Mouse (Mus musculus): ENCODE measurements around the gene Xpo4. TPM values are rescaled to one million over a fixed set of nuclear protein-coding genes. Genes with fewer than 3 reads are reported as not detected.

The Xpo4 gene
- total RNA-seq, 2 experiments from 2014 or later, result 14.4 to 15.0 TPM

DNA sequence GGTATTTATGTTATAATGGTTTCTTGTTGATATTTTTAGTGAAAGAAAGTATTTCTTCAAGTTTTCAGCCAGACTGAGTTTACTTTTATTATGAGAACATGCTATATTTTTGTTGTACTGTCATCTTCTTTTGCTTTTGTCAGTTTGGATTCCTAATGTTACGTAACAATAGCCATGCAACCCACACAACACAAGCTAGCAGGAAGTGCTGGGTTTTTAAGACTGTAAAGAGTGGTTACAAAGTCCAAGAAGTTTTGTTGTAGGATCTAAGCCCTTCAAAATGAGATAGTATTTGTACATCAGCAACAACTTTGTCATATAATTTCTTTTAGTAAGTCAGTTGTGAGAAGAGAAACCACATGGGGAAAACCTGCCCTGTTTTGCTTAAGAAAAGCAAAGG lies 47.6 kb downstream of the Xpo4 start:
- Histone ChIP-seq H3K4me3 (no peak overlapping the region), H3K27ac (peak overlapping the region; percentile 33; the same call in 1 of the 2 replicates)
- no peak for DNase-seq (ENCODE audit: low spot score in 2 of 2)
- TF ChIP-seq CTCF (conservative IDR thresholded peaks at IDR 0.05), result no peak

DNA sequence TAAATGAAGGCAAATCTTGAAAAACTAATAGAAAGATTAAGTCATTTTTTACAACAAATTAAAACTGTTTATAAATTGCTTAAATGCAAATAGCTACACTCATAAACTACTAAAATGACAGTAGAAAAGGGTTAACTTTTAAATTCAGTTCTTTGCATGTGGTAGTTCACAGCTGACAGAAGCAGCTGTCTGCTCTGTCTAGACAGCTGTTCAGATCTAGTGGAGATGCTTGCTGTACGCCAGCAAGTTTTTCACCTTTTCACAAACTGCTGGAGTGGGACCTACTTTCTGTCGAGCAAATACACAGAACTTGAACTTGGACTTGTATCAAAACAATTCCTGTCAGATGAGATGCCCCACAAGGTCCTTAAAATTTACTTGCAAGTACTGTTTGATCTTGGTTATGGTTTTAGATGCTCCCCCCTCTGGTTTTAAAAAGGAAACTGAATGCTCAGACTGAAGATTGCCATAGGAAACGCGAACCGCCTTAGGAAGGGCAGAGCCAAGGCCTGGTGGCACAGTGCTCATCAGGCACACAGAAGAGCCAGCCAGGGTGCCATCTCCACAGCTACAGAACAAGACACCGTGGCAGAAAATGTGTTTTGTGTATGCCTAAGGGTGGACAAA lies 48.8 kb downstream of the Xpo4 start:
- TF ChIP-seq CTCF (conservative IDR thresholded peaks at IDR 0.05), result 0 out of 2 replicates have a peak, but pooled peaks have one; percentile 2
- H3K4me3 ChIP-seq, result no peak overlapping the region
- no peak for DNase-seq (ENCODE audit: low spot score in 2 of 2)
- H3K27ac ChIP-seq, result no peak overlapping the region

DNA sequence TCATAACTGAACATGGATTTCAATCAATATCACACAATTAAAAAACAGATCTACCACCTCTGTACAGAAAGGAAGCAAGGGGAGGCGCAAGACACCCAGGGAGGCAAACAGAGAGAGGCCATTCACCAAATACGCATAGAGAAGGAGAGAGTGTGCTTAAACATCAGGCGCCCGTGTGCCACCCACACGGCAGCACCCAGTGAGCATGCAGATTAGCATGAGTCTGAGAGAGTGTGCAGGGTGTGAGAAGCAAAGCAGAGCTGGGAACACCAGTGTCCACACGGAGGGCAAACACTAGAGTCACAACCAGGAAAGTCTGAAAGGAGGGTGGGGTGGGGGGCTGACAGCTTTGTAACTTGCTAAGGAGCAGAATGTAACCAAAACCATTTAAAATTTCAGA lies 49.4 kb downstream of the Xpo4 start:
- no peak for DNase-seq (ENCODE audit: low spot score in 2 of 2)
- Histone ChIP-seq H3K27ac (no peak overlapping the region), H3K4me3 (no peak overlapping the region)
- TF ChIP-seq CTCF (conservative IDR thresholded peaks at IDR 0.05), result no peak

DNA sequence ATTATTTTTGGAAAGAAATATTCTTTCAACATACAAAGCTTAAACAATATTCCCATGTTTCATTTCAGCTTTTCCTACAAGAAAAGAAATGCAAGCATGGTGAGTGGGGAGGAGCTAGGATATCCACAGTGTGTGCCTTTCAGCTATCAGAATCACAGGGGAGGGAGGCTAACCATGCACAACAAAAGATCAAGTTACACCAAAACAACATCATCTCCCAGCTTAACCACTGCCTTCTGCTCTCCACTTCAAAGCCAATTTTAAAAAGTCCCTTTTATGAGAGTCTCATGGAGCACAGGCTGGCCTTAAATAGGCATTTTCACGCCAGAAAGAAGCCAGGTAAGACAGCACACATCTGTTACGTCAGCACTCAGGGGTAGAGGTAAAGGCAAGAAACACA lies 54.2 kb downstream of the Xpo4 start:
- H3K27ac ChIP-seq, result no peak overlapping the region
- no peak overlapping the region for H3K4me3 ChIP-seq
- no peak for TF ChIP-seq CTCF (conservative IDR thresholded peaks at IDR 0.05)
- DNase-seq (ENCODE audit: low spot score in 2 of 2), result no peak

DNA sequence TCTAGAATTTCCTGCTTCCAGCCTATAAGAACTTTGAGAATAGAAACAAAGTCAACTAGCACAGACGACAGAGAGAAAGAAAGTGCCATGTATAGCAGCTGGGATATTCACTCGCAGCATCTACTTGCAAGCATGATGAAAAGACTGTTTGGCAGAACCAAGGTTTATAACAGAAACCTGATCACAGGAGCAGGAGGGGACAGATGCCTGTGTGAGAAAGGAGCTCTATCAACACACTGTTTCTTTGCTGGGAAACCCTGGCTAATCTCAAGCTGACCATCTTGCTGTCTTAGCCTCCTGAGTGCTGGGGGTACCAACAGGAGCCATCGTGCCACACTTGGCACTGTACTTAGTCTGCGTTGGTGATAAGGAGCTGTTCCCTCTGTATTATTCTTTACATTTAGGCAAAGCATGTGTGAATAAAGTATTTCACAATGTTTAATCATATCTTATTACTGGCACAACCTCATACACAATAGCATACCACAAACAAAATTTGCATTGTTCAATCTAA lies 55.4 kb downstream of the Xpo4 start:
- Histone ChIP-seq H3K4me3 (no peak overlapping the region), H3K27ac (no peak overlapping the region)
- TF ChIP-seq CTCF (conservative IDR thresholded peaks at IDR 0.05), result no peak
- DNase-seq (ENCODE audit: low spot score in 2 of 2), result no peak

DNA sequence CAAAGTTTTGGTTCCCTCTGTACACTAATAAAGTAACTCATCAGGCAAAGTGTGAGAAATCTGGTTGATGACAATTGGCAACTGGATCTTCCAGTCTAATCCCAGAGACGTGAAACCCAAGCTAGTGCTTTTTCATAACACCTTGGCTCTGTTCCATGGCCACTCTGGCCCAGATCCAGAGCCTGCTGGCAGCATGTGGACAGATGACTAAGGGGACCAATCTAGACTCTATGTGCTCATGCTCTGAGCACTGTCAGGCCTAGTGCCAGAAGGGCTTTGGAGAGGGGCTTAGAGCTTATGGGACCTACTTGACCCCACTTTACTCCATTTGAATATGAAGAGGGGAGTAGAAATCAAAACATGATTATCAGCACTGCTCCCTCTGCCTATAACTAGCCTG lies 57.7 kb downstream of the Xpo4 start:
- no peak overlapping the region for H3K4me3 ChIP-seq
- TF ChIP-seq CTCF (conservative IDR thresholded peaks at IDR 0.05), result no peak
- DNase-seq (ENCODE audit: low spot score in 2 of 2), result peak; percentile 73 to 80
- H3K27ac ChIP-seq, result peak overlapping the region; percentile 63

DNA sequence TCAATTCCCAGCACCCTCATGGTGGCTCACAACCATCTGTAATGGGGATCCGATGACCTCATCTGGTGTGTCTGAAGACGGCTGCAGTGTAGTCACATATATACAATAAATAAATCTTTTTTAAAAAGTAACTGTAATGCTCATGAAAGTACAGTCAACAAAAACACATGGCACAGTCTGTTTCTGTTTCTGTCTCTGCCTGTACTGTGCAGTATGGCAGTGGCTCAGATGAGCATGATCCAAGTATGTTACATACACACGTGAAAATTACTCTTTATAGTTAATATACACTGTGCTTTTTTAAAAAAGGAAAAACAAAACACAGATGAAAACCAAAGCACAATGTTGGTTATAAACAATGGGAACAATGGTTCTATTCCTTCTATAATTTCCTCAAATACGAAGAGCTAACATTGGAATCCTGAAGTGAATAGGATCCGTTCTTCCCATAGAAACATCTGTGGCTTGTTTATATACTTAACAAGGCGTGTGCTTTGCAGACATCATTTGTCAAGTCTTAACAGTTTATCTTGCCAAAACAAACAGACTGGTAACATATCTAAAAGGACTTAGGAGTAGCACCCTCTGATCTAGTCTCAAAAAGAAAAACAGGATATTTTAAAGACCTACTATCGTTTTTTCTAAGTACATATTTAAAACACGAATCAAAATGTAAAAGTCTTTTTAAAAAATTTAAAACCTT lies 58.4 kb downstream of the Xpo4 start:
- peak overlapping the region; percentile 63; the same call in 1 of the 2 replicates for H3K27ac ChIP-seq
- DNase-seq (ENCODE audit: low spot score in 2 of 2), result no peak

DNA sequence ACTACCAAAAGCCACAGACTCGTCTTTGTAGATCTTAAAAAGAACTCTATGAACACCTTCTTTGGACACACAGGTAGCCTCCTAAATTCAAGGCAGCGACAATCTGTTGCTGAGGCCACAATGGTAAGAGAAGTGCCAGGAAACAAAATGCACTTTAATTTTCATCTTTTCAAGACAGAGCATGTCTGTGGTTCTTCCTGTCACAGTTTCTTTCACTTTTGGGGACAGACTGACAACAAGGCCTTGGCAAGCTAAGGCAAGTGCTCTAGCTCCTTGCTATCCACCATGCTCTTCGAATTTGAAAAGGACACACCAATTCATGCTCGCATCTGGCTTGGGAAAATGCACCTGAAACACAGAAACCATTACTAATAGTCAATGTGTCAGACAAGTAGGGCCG lies 72.0 kb downstream of the Xpo4 start:
- Histone ChIP-seq H3K27ac (no peak overlapping the region), H3K4me3 (no peak overlapping the region)
- DNase-seq (ENCODE audit: low spot score in 2 of 2), result no peak
- no peak for TF ChIP-seq CTCF (conservative IDR thresholded peaks at IDR 0.05)

More for the DNA sequence above, 58.4 kb downstream of the Xpo4 start:
- H3K4me3 ChIP-seq, result no peak overlapping the region
- TF ChIP-seq CTCF (conservative IDR thresholded peaks at IDR 0.05), result no peak

DNA sequence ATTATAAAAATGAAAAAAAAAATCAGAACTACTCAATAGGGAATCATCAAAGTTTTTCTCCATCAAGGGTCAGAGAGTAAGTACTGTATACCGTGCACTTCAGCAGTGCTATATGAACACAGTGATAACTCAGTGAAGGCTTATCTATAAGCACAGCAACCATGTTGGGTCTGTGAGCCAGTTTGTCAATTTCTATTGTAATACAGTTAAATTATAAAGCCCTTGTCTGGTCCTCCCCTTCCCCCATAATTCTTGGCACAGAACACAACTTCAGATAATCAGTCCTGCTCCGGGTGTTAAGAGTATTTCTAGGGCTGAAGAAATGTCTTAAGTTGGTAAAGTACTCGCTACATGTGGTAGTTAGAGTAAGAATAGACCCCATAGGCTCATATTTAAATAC lies 73.4 kb downstream of the Xpo4 start:
- DNase-seq (ENCODE audit: low spot score in 2 of 2), result no peak
- no peak for TF ChIP-seq CTCF (conservative IDR thresholded peaks at IDR 0.05)
- Histone ChIP-seq H3K4me3 (no peak overlapping the region), H3K27ac (no peak overlapping the region)

DNA sequence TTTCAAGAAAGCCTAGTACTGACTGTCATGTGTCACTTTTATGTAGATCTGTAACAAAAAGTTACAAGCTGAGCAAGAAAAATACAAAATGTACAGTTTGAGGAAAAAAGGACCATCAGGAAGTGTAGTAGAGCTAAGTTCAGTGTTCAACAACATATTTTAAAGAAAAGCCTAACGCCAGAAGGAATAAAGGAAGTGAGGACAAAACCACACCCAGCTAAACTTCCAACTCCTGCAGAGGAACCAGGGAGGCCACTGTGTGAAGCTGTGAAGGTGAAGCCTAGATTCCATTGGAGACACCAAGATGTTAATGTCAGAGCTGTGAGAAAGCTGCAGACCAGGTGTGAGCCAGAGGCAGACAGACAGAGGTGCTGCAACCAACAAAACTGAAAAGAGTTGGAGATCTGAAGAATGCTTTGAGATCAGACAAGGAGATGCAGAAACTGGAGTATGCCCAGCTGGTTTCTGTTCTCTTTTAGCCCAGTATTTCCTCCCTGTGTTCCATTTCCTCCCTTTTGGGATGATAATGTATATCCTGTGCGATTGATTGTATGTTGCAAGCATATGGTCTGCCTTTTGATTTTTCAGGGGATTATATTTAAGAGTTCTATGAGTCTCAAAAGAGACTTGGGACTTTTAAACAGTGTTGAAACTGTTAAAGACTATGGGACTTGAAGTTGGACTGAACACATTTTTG lies 88.7 kb downstream of the Xpo4 start:
- no peak for DNase-seq (ENCODE audit: low spot score in 2 of 2)
- Histone ChIP-seq H3K27ac (no peak overlapping the region), H3K4me3 (no peak overlapping the region)
- TF ChIP-seq CTCF (conservative IDR thresholded peaks at IDR 0.05), result no peak

DNA sequence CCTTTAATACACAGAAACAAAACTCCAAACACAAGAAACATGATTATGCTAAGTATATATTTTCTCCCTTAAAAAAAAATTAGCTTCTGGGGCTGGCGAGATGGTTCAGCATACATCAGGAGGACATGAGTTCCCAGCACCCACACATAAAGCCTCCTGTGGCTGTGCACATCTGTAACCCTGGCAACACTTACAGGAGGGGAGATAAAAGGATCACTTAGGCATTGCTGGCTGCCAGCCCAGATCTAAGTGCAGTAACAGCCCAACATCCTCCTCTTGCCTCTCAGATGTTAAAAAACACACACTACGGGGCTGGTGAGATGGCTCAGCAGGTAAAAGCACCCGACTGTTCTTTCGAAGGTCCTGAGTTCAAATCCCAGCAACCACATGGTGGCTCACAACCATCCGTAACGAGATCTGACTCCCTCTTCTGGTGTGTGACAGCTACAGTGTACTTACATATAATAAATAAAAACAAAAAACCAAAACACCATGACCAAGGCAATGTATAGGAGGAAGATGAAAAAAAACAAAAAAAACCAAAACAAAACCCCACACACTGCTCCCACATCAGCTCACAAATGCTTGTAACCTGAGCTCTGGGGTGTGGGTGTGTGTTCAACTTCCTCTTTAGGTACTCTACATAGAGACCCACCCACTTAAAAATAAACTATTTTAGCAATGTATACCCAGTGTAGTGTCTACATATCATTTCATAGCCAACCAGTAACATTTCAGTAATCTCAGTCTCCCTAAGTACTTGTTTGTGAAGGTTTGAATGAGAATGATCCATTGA lies 90.2 kb downstream of the Xpo4 start:
- Histone ChIP-seq H3K27ac (no peak overlapping the region), H3K4me3 (no peak overlapping the region)
- no peak for TF ChIP-seq CTCF (conservative IDR thresholded peaks at IDR 0.05)
- no peak for DNase-seq (ENCODE audit: low spot score in 2 of 2)

Measured in layer of hippocampus, adult 2 months (tissue).